ENCODE assay signal across 12 mouse cellular contexts in genomic region chr11:108165725-108166124, GRCm38 (mm10).
DNase-seq lines count a peak whose midpoint lies in the region; TF ChIP-seq lines count a peak whose summit lies in the region.
"Had no signal": no experiment of that assay in that cellular context is flagged by ENCODE, and none has a peak within 500 bp of the region (broad histone marks: within the 10 kb centered on the region; RNA-seq: fewer than 3 reads in every experiment).

No protein-coding gene starts in this region.

- H3K27ac ChIP-seq in left cerebral cortex, adult 2 months: peak overlapping the region; percentile 77
- peak overlapping the region; percentile 79 for H3K27ac ChIP-seq in heart, embryonic 10.5 days
- H3K27ac ChIP-seq: limb, embryonic 13.5 days; macrophage; neural tube, embryonic 15.5 days had no signal

- intact Hi-C loops in left cerebral cortex, adult 2 months (cut with DNase I): no loop called here

- DNase-seq in left cerebral cortex, adult 2 months (ENCODE audit: extremely low spot score in 1 of 2, low spot score in 2 of 2): no peak
- DNase-seq in left cerebral cortex, adult 9 months (ENCODE audit: low spot score in 2 of 2): no peak
- peak; percentile 73 for DNase-seq in brain, embryonic 14.5 days (ENCODE audit: low read depth)
- no peak for DNase-seq in heart, embryonic 10.5 days (ENCODE audit: low spot score)
- DNase-seq in lung, postnatal 4 days: peak; percentile 12 to 35
- DNase-seq in urinary bladder, adult 18-20 months (ENCODE audit: low spot score in 2 of 2): no peak
- no peak for DNase-seq in cerebellum, postnatal 4 days (ENCODE audit: low spot score in 2 of 2)
- DNase-seq: cerebellum, adult 11-12 months; kidney, adult 18-20 months had no signal

- TF ChIP-seq CTCF in left cerebral cortex, adult 2 months (IDR thresholded peaks at IDR 0.05): no peak
- no peak for TF ChIP-seq CTCF in brain, embryonic 14.5 days (IDR thresholded peaks at IDR 0.05; ENCODE audit: borderline replicate concordance, extremely low read depth, insufficient read depth, insufficient read length)

- TF ChIP-seq POLR2A in brain, embryonic 14.5 days (IDR thresholded peaks at IDR 0.05; ENCODE audit: borderline replicate concordance, extremely low read depth, insufficient read depth, insufficient read length, poor library complexity, severe bottlenecking): no peak

- H3K9me3 ChIP-seq in heart, embryonic 10.5 days: no peaks in the 10 kb centered on the region
- H3K9me3 ChIP-seq: neural tube, embryonic 15.5 days had no signal

- WGBS in heart, embryonic 10.5 days: 34% methylated on average over 9 of the region's 9 CpGs

- H3K27me3 ChIP-seq in heart, embryonic 10.5 days (ENCODE audit: insufficient read depth, poor library complexity, severe bottlenecking): no peaks in the 10 kb centered on the region
- H3K27me3 ChIP-seq: limb, embryonic 13.5 days; neural tube, embryonic 15.5 days had no signal

- no peak overlapping the region for H3K4me3 ChIP-seq in left cerebral cortex, adult 2 months
- 0 out of 2 replicates have a peak overlapping the region, but pooled peaks have one; percentile 24 for H3K4me3 ChIP-seq in heart, embryonic 10.5 days
- H3K4me3 ChIP-seq: limb, embryonic 13.5 days; neural tube, embryonic 15.5 days had no signal

- H3K36me3 ChIP-seq in heart, embryonic 10.5 days: no peaks in the 10 kb centered on the region
- H3K36me3 ChIP-seq: limb, embryonic 13.5 days; neural tube, embryonic 15.5 days had no signal

- H3K4me1 ChIP-seq in heart, embryonic 10.5 days: peaks cover 25% of the 10 kb centered on the region

Comparison
In these comparisons a context has a peak if more than half of its experiments do, and no peak if none do; other contexts are left out.
1. DNase-seq: peak in brain, embryonic 14.5 days (single experiment) and lung, postnatal 4 days (2 of 2); none in left cerebral cortex, adult 2 months (0 of 2), left cerebral cortex, adult 9 months (0 of 2), heart, embryonic 10.5 days (single experiment), urinary bladder, adult 18-20 months (0 of 2) and cerebellum, postnatal 4 days (0 of 2).